Mouse (Mus musculus): ENCODE data around the gene Atp11b. TPM values are rescaled to one million over a fixed set of nuclear protein-coding genes. Genes with fewer than 3 reads are reported as not detected.

Atp11b gene
- polyA plus RNA-seq, 1 experiment from 2014 or later: 25.6 TPM

DNA sequence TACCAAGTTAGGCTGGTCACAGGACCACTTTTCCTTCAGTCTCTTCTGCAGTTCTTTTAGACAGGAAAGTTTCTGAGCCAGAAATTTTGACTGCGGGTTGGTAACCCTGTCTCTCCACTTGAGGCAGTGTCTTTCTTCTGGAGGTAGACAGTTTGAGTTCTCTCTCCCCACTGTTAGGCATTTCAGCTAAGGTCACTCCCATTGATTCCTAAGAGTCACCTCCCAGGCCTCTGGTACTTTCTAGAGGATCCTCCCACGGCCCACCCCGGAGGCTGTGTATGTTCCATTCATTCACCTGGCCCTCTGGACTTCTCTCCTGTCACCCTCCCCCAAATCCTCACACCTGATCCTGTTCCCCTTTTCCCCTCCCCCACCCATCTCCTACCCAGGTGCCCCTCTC, 68.1 kb downstream of the Atp11b start:
- H3K36me3 ChIP-seq: peaks cover 32% of the 10 kb centered on the region
- H3K27me3 ChIP-seq: no peaks in the 10 kb centered on the region
- 96% methylated on average over 3 of the region's 3 CpGs for WGBS
- H3K9me3 ChIP-seq: no peaks in the 10 kb centered on the region
- H3K27ac ChIP-seq: no peak overlapping the region
- no peak for ATAC-seq
- no peaks in the 10 kb centered on the region for H3K4me1 ChIP-seq (replicated peaks)
- no peak overlapping the region for H3K4me3 ChIP-seq (replicated peaks)
- H3K4me2 ChIP-seq (replicated peaks): no peak overlapping the region
- no peak overlapping the region for H3K9ac ChIP-seq (replicated peaks)

DNA sequence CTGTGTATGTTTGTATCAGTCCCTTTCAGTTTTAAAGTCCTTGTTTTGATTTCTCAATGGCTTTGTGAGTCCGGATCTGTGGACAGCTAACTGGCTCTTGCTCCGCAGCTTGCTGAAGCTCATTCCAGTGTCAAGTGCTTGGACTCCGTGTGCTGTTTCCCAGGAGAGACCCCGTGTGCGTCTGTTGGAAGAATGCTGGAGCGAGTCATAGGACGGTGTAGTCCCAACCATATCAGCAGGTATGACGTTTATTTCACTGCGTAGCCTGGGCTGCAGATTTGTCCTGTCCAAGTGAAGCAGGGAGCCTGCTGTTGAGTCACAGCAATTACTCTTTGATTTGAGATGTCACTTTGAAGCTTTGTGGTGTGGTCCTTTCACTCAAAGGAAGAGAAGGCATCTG, 95.4 kb downstream of the Atp11b start:
- Histone ChIP-seq H3K27ac (no peak overlapping the region), H3K4me2 (replicated peaks) (no peak overlapping the region), H3K9me3 (no peaks in the 10 kb centered on the region), H3K4me3 (replicated peaks) (no peak overlapping the region), H3K27me3 (no peaks in the 10 kb centered on the region), H3K9ac (replicated peaks) (no peak overlapping the region), H3K36me3 (peaks cover 15% of the 10 kb centered on the region), H3K4me1 (replicated peaks) (no peaks in the 10 kb centered on the region)
- no peak for ATAC-seq
- 93% methylated on average over 9 of the region's 9 CpGs for WGBS

DNA sequence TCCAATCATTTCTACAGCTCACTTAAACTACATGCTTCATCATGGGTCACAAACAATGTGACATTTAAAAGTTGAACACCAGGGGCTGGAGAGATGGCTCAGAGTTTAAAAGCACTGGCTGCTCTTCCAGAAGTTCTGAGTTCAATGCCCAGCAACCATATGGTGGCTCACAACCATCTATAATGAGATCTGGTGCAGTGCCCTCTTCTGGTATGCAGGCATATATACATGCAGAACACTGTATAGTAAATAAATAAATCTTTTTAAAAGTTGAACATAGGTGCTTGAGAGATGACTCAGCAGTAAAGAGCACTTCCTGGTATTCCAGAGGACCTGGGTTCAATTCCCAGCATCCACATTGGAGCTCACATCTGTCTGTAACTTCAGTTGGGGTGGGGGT, 129.4 kb downstream of the Atp11b start:
- Histone ChIP-seq H3K27me3 (no peaks in the 10 kb centered on the region), H3K36me3 (peaks cover 3% of the 10 kb centered on the region; the same call in 1 of the 2 replicates), H3K4me3 (replicated peaks) (no peak overlapping the region), H3K27ac (no peak overlapping the region), H3K9ac (replicated peaks) (no peak overlapping the region), H3K9me3 (no peaks in the 10 kb centered on the region), H3K4me2 (replicated peaks) (no peak overlapping the region), H3K4me1 (replicated peaks) (no peaks in the 10 kb centered on the region)
- ATAC-seq: no peak

DNA sequence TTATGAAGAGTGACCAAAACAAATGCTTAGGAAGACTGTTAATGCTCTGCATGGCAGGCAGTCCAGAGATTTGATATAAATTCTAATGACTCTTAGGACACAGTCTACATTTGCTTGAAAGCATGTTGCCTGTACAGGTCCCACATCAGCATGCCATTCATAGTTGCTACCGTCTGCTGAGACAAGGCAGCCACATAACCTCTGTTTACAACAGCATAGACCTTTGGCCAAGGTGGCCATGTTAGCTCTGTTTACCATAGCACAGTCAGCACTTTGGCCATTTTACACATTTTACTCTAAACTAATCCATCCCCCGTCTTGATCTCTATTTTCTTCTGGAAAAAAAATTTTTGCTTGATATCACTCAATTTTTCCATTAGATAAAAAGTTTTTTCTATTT, 135.6 kb downstream of the Atp11b start:
- WGBS: 95% methylated on average over 2 of the region's 2 CpGs
- Histone ChIP-seq H3K9ac (replicated peaks) (no peak overlapping the region), H3K4me2 (replicated peaks) (no peak overlapping the region), H3K4me1 (replicated peaks) (no peaks in the 10 kb centered on the region), H3K36me3 (peaks cover 27% of the 10 kb centered on the region), H3K27me3 (no peaks in the 10 kb centered on the region), H3K9me3 (no peaks in the 10 kb centered on the region), H3K4me3 (replicated peaks) (no peak overlapping the region), H3K27ac (no peak overlapping the region)
- ATAC-seq: no peak

DNA sequence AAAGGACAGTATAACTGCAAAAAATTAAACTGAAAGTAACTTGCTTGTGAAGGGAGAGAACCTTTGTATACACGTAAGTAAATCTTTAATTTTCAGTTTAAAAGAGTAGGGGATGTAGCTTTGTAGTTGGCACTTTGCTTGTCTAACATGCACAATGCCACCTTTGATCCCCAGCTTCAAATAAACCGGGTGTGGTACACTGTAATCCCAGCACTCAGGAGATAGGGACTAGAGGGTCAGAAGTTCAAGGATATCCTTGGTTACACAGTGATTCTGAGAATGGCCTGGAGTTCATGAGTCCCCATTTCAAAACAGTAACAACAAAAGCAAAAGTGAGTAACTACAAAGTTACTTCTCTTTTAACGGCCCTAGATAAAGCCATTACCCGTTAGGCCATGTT, 137.2 kb downstream of the Atp11b start:
- Histone ChIP-seq H3K36me3 (peaks cover 30% of the 10 kb centered on the region), H3K4me2 (replicated peaks) (no peak overlapping the region), H3K9ac (replicated peaks) (no peak overlapping the region), H3K27me3 (no peaks in the 10 kb centered on the region), H3K9me3 (no peaks in the 10 kb centered on the region), H3K4me3 (replicated peaks) (no peak overlapping the region), H3K27ac (no peak overlapping the region), H3K4me1 (replicated peaks) (no peaks in the 10 kb centered on the region)
- 93% methylated on average over 4 of the region's 4 CpGs for WGBS
- no peak for ATAC-seq

DNA sequence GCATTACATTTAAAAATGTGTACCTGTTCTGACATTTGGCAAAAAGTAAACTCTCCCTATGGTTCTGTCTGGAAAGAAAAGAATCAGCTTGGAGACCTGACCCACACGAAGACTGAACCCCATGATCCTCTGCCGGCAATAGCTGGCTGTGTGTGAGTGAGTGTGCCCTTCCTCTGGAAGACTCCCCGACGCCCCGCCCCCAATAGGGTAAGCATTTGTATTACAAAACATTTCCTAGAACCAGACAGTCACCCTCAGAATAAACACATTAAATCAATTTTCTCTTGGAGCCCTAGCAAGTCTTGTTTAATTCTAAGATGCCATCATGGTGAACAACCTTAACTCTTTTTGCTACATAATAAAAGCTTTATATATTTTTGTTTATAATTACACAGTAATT, 139.2 kb downstream of the Atp11b start:
- Histone ChIP-seq H3K36me3 (peaks cover 27% of the 10 kb centered on the region), H3K27me3 (no peaks in the 10 kb centered on the region), H3K9me3 (no peaks in the 10 kb centered on the region), H3K4me1 (replicated peaks) (no peaks in the 10 kb centered on the region), H3K4me2 (replicated peaks) (no peak overlapping the region), H3K9ac (replicated peaks) (no peak overlapping the region), H3K27ac (no peak overlapping the region), H3K4me3 (replicated peaks) (no peak overlapping the region)
- 91% methylated on average over 5 of the region's 5 CpGs for WGBS
- no peak for ATAC-seq

DNA sequence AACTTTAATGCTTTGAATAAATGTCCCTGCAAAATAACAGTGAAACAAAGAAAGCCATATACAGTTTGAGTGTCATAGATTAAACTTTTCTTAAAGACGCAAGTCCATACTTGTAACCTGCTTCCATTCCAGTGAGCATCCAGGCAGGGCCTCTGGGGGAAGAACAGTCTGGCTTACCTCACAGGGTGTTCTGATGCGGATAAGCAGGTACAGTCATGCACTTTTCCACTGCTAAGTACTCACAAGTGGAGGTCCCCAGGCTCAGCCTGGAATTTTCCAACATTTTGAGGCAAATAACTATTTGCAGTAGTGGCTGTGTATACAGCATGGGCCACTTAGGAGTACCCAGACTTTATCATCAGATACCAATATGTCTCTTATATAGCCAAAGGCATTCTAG, 144.0 kb downstream of the Atp11b start:
- Histone ChIP-seq H3K4me1 (replicated peaks) (no peaks in the 10 kb centered on the region), H3K9me3 (no peaks in the 10 kb centered on the region), H3K9ac (replicated peaks) (no peak overlapping the region), H3K36me3 (peaks cover 25% of the 10 kb centered on the region), H3K4me3 (replicated peaks) (no peak overlapping the region), H3K27me3 (no peaks in the 10 kb centered on the region), H3K27ac (no peak overlapping the region), H3K4me2 (replicated peaks) (no peak overlapping the region)
- ATAC-seq: no peak
- WGBS: 95% methylated on average over 2 of the region's 2 CpGs

DNA sequence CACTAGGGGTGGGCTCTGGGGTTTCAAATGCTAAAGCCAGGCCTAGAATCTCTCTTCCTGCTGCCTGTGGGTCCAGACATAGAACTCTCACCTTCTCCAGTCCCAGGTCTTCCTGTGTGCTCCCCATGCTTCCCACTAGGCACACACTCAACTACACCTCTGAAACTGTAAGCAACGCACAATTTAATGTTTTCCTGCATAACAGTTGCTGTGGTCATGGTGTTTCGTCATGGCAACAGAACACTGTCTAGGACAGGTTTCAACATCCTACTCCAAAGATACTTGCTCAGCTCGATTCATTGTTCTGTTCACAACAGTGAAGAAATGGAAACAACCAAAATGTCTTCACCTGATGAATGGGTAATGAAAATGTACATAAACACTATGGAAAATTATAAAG, 145.2 kb downstream of the Atp11b start:
- no peak for ATAC-seq
- Histone ChIP-seq H3K4me3 (replicated peaks) (no peak overlapping the region), H3K9me3 (no peaks in the 10 kb centered on the region), H3K36me3 (peaks cover 31% of the 10 kb centered on the region), H3K4me2 (replicated peaks) (no peak overlapping the region), H3K4me1 (replicated peaks) (no peaks in the 10 kb centered on the region), H3K27me3 (no peaks in the 10 kb centered on the region), H3K9ac (replicated peaks) (no peak overlapping the region), H3K27ac (no peak overlapping the region)
- WGBS: 95% methylated on average over 3 of the region's 3 CpGs

DNA sequence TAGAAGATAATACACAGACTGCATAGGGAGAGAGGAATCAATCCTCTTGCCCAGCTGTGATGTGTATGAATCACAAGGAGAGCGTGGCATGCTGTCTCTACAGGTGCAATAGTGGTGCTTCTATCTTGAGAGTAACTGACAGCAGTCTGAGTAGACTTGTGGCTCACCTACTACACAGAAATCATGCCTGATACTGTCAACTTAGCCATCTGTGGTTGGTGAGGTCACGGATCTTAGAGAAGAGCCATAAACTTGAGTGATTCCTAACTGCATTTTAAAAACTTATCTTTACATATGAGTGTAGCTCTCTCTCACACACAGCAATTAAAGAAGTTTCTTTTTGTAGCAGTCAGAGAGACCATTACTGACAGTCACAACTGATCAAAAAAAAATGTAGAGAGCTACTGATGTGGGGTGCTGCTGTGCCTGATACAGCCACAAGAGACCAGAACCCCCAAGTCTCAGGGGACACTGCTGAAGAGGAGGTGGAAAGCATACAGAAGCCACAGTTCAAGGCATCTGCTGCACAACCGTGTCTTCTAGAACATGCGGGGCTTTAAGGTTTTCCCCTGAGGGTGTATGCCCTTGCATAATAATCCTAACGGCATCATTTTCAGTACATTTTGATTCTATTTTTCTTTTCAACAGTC, 146.8 kb downstream of the Atp11b start:
- H3K4me3 ChIP-seq (replicated peaks): no peak overlapping the region
- H3K27ac ChIP-seq: no peak overlapping the region
- peaks cover 35% of the 10 kb centered on the region for H3K36me3 ChIP-seq
- H3K9me3 ChIP-seq: no peaks in the 10 kb centered on the region
- 85% methylated on average over 5 of the region's 5 CpGs for WGBS
- H3K4me2 ChIP-seq (replicated peaks): no peak overlapping the region
- no peaks in the 10 kb centered on the region for H3K4me1 ChIP-seq (replicated peaks)
- no peak overlapping the region for H3K9ac ChIP-seq (replicated peaks)
- H3K27me3 ChIP-seq: no peaks in the 10 kb centered on the region
- ATAC-seq: no peak

Other genes starting within 250 kb of the Atp11b start
- gene Dcun1d1, start 183.3 kb downstream of the Atp11b start, polyA plus RNA-seq (2015; fragmentation: Nextera tagmentation; extraction: Ambion mirVana): 107 and 118 TPM in 2 replicates
- 32.0 and 34.0 TPM in 2 replicates for gene Mccc1, start 246.6 kb downstream of the Atp11b start, polyA plus RNA-seq (2015; fragmentation: Nextera tagmentation; extraction: Ambion mirVana)